Mouse (Mus musculus) CH12.LX (cell line): ENCODE data around the gene Epb41l1. TPM values are rescaled to one million over a fixed set of nuclear protein-coding genes. Genes with fewer than 3 reads are reported as not detected.

Experiments used
- DNase-seq: peaks from one replicate; pipeline ENCODE4 v3.0.0-alpha.2; 2013; ENCODE audit errors: extremely low read depth
- H3K27ac ChIP-seq: 2 replicates; pipeline ENCODE4 v1.5.1; 2012; ENCODE audit warnings: low read depth, mild to moderate bottlenecking, control low read depth, moderate library complexity; ENCODE audit not compliant: insufficient read depth
- H3K27me3 ChIP-seq: replicated peaks from 2 replicates; pipeline ENCODE3; 2012; ENCODE audit warnings: inconsistent platforms
- H3K36me3 ChIP-seq, 2 experiments: replicated peaks in 1 of 2; 2 replicates each; pipeline versions ENCODE3 to v1.6.1; 2012; ENCODE audit warnings: inconsistent platforms in 1 of 2, low read length in 1 of 2, mild to moderate bottlenecking in 1 of 2, mixed read lengths in 1 of 2, moderate library complexity in 1 of 2; ENCODE audit not compliant: control insufficient read depth in 1 of 2, insufficient read depth in 1 of 2
- H3K4me1 ChIP-seq, 2 experiments: 2 replicates each; pipeline ENCODE4 v1.6.1; 2012; ENCODE audit warnings: inconsistent platforms in 1 of 2, moderate library complexity in 1 of 2; ENCODE audit not compliant: insufficient read depth in 2 of 2, control insufficient read depth in 1 of 2
- H3K4me2 ChIP-seq: 2 replicates; pipeline ENCODE4 v1.6.1; 2012; ENCODE audit warnings: low read depth, mild to moderate bottlenecking, control low read depth; ENCODE audit not compliant: poor library complexity, insufficient read depth, severe bottlenecking
- H3K4me3 ChIP-seq, 3 experiments: fragments of 150-350 bp in 1 of 3; sonication (generic) in 1 of 3; replicated peaks in 1 of 3; 2 replicates each; pipeline versions ENCODE3 to v1.5.1; 2011 to 2012; ENCODE audit warnings: low read depth in 2 of 3, low read length in 2 of 3, mild to moderate bottlenecking in 2 of 3, moderate library complexity in 2 of 3, control low read depth in 1 of 3, improper control_type of control experiment in 1 of 3, inconsistent platforms in 1 of 3, mixed read lengths in 1 of 3; ENCODE audit not compliant: poor library complexity in 1 of 3
- H3K79me2 ChIP-seq: replicated peaks from 2 replicates; pipeline ENCODE4 v1.6.1; 2012; ENCODE audit warnings: mild to moderate bottlenecking, moderate library complexity; ENCODE audit not compliant: control insufficient read depth, poor library complexity, insufficient read depth, severe bottlenecking; ENCODE audit errors: extremely low read depth
- H3K9ac ChIP-seq: 2 replicates; pipeline ENCODE4 v1.6.1; 2012; ENCODE audit warnings: low read depth, mild to moderate bottlenecking, control low read depth, moderate library complexity; ENCODE audit not compliant: insufficient read depth
- H3K9me3 ChIP-seq: replicated peaks from 2 replicates; pipeline ENCODE3; 2012; ENCODE audit warnings: low read length, inconsistent platforms, mixed read lengths
- CHD1 ChIP-seq: IDR thresholded peaks from 2 replicates; pipeline ENCODE4 v1.6.1; 2012; ENCODE audit warnings: low read depth, low read length, improper control_type of control experiment, inconsistent platforms
- CTCF ChIP-seq, 2 experiments: IDR thresholded peaks in 1 of 2; conservative IDR thresholded peaks in 1 of 2; 2 replicates each; pipeline ENCODE4 v1.5.1; 2011 to 2012; ENCODE audit warnings: low read depth in 2 of 2, low read length in 2 of 2, improper control_type of control experiment in 1 of 2, inconsistent platforms in 1 of 2, mild to moderate bottlenecking in 1 of 2, moderate library complexity in 1 of 2
- E2F4 ChIP-seq: IDR thresholded peaks from 2 replicates; pipeline ENCODE4 v1.6.1; 2011; ENCODE audit warnings: low read depth, low read length, improper control_type of control experiment; ENCODE audit not compliant: insufficient replicate concordance
- ELF1 ChIP-seq: IDR thresholded peaks from 2 replicates; pipeline ENCODE4 v1.6.1; 2014; ENCODE audit warnings: low read depth, mild to moderate bottlenecking, inconsistent platforms, low read length, improper control_type of control experiment
- EP300 ChIP-seq: IDR thresholded peaks from 2 replicates; pipeline ENCODE4 v1.6.1; 2011; ENCODE audit warnings: low read length, improper control_type of control experiment
- HCFC1 ChIP-seq: IDR thresholded peaks from 2 replicates; pipeline ENCODE4 v1.6.1; 2012; ENCODE audit warnings: low read depth, mild to moderate bottlenecking, inconsistent platforms, low read length, improper control_type of control experiment
- IRF4 ChIP-seq: IDR thresholded peaks from 2 replicates; pipeline ENCODE4 v1.6.1; 2014; ENCODE audit warnings: low read depth, mild to moderate bottlenecking, inconsistent platforms, low read length, improper control_type of control experiment
- JUN ChIP-seq: IDR thresholded peaks from 2 replicates; pipeline ENCODE4 v1.6.1; 2011; ENCODE audit warnings: low read depth, mild to moderate bottlenecking, low read length, improper control_type of control experiment, moderate library complexity; ENCODE audit not compliant: insufficient read depth
- JUND ChIP-seq: conservative IDR thresholded peaks from 2 replicates; pipeline ENCODE4 v1.6.1; 2011; ENCODE audit warnings: low read depth, low read length, improper control_type of control experiment
- NELFE ChIP-seq: IDR thresholded peaks from 2 replicates; pipeline ENCODE4 v1.6.1; 2011; ENCODE audit warnings: low read depth, low read length, improper control_type of control experiment
- NRF1 ChIP-seq: IDR thresholded peaks from 2 replicates; pipeline ENCODE4 v1.6.1; 2014; ENCODE audit warnings: low read depth, mild to moderate bottlenecking, inconsistent platforms, low read length, improper control_type of control experiment, moderate library complexity
- TBP ChIP-seq: conservative IDR thresholded peaks from 2 replicates; pipeline ENCODE4 v1.6.1; 2011; ENCODE audit warnings: low read depth, low read length, improper control_type of control experiment
- UBTF ChIP-seq: IDR thresholded peaks from 2 replicates; pipeline ENCODE4 v1.6.1; 2012; ENCODE audit warnings: low read depth, mild to moderate bottlenecking, inconsistent platforms, low read length, improper control_type of control experiment, moderate library complexity
- ZMIZ1 ChIP-seq: IDR thresholded peaks from 2 replicates; pipeline ENCODE4 v1.6.1; 2012; ENCODE audit warnings: low read depth, mild to moderate bottlenecking, inconsistent platforms, low read length, improper control_type of control experiment
- ZNF384 ChIP-seq: IDR thresholded peaks from 2 replicates; pipeline ENCODE4 v1.6.1; 2012; ENCODE audit warnings: low read depth, low read length, improper control_type of control experiment, inconsistent platforms
- dilution Hi-C: fragments of 300-500 bp; cut with MboI; formaldehyde crosslinking; loops from 2 replicates; pipeline ENCODE4 v1.14.3; 2020; ENCODE audit warnings: low sequenced_read_pairs; ENCODE audit not compliant: extremely low pct_unique_long_range_greater_than_20kb, extremely low pct_ligation_motif_present
- in situ Hi-C: fragments of 300-500 bp; cut with MboI; formaldehyde crosslinking; loops from 3 replicates; pipeline ENCODE4 v1.14.3; 2019; ENCODE audit warnings: low sequenced_read_pairs, low pct_ligation_motif_present, low pct_unique_long_range_greater_than_20kb, mixed read lengths
- polyA plus RNA-seq: library from polyadenylated mRNA; unstranded; fragments of >175 nt; gene quantifications from 2 replicates; pipeline ENCODE4 v1.2.1, GENCODE M21; 2012; ENCODE audit warnings: low read depth; ENCODE audit not compliant: insufficient read length
- total RNA-seq, 2 experiments: library from RNA; depleted of rRNA; stranded (reverse); fragments of 300-350 nt in 1 of 2; fragments of >200 nt in 1 of 2; gene quantifications; 2 replicates each; pipeline ENCODE4 v1.2.3; 2012 to 2014

Gene Epb41l1
- total and polyA plus RNA-seq, 3 experiments = 0.21 TPM; not detected in 2

- no peak overlapping the region for H3K27ac ChIP-seq
- in situ Hi-C loops = no loop called here
- dilution Hi-C loops = no loop called here
- peaks cover 82% of the 10 kb centered on the region for H3K27me3 ChIP-seq
- H3K79me2 ChIP-seq = no peaks in the 10 kb centered on the region
- no peak overlapping the region for H3K4me3 ChIP-seq
- H3K9me3 ChIP-seq = no peaks in the 10 kb centered on the region
- DNase-seq = no peak
- no peaks in the 10 kb centered on the region for H3K36me3 ChIP-seq
- H3K4me1 ChIP-seq = no peaks in the 10 kb centered on the region
- TF ChIP-seq E2F4 (no peak), JUND (no peak), CHD1 (no peak), EP300 (no peak), HCFC1 (no peak), UBTF (no peak), IRF4 (no peak), NRF1 (no peak), ELF1 (no peak), TBP (no peak), CTCF (conservative IDR thresholded peaks at IDR 0.05 in 1 of 2, IDR thresholded peaks at IDR 0.05 in 1 of 2; ENCODE audit: low read depth in 2 of 2, low read length in 2 of 2) (no peak), JUN (no peak)
- no peak overlapping the region for H3K9ac ChIP-seq
- no peak overlapping the region for H3K4me2 ChIP-seq
Measured at GRCm38 (mm10) chr2:156488166-156488814, 67.6 kb downstream of the Epb41l1 start.

- dilution Hi-C loops = no loop called here
- TF ChIP-seq ZMIZ1 (no peak), UBTF (no peak), ZNF384 (no peak), ELF1 (no peak), NELFE (no peak), CHD1 (no peak)
- in situ Hi-C loops = no loop called here
- H3K27ac ChIP-seq = no peak overlapping the region
- DNase-seq = no peak
- H3K36me3 ChIP-seq = no peaks in the 10 kb centered on the region
- no peak overlapping the region for H3K4me3 ChIP-seq
- no peaks in the 10 kb centered on the region for H3K9me3 ChIP-seq
- H3K79me2 ChIP-seq = no peaks in the 10 kb centered on the region
- no peak overlapping the region for H3K9ac ChIP-seq
- peaks cover 95% of the 10 kb centered on the region for H3K27me3 ChIP-seq
- no peaks in the 10 kb centered on the region for H3K4me1 ChIP-seq
- no peak overlapping the region for H3K4me2 ChIP-seq
Measured at GRCm38 (mm10) chr2:156490176-156490575, 69.5 kb downstream of the Epb41l1 start.
